Comparison of ENCODE assay signal across 11 mouse cellular contexts in the genomic region with DNA sequence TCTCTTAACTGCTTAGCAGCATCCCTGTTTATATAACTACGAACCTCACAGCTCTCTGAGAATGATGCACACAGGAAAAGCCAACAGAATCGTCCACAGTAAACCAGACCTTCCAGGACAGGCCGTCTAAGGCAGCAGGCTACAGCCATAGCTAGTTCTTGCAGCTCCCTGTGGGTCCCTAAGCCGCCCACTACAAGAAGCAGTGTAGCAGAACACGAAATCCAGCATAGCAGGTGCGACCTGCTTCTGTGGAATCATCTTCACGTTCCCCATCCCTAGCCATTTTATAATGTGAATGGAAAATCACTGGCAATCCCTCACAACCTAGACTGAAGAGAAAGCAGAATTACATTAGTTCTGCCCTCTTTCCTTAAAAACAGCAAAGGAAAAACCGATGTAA. TPM values are rescaled to one million over a fixed set of nuclear protein-coding genes. Genes with fewer than 3 reads are reported as not detected.
DNase-seq lines count a peak whose midpoint lies in the region; ATAC-seq lines count a peak whose summit lies in the region.
"Had no signal": no experiment of that assay in that cellular context is flagged by ENCODE, and none has a peak within 500 bp of the region (broad histone marks: within the 10 kb centered on the region; RNA-seq: fewer than 3 reads in every experiment).

No protein-coding gene starts in this region.

- no peak overlapping the region for H3K9ac ChIP-seq in embryonic facial prominence, embryonic 13.5 days
- H3K9ac ChIP-seq in kidney, embryonic 14.5 days (ENCODE audit: low read depth, low read length) = peak overlapping the region; percentile 4; the same call in 1 of the 2 replicates
- H3K9ac ChIP-seq: liver, embryonic 15.5 days had no signal

- no peak overlapping the region for H3K4me2 ChIP-seq in embryonic facial prominence, embryonic 13.5 days
- H3K4me2 ChIP-seq in kidney, embryonic 14.5 days (replicated peaks; ENCODE audit: low read depth, low read length) = no peak overlapping the region
- H3K4me2 ChIP-seq: liver, embryonic 15.5 days had no signal

- no peaks in the 10 kb centered on the region for H3K36me3 ChIP-seq in embryonic facial prominence, embryonic 13.5 days
- H3K36me3 ChIP-seq in embryonic facial prominence, embryonic 10.5 days (replicated peaks) = no peaks in the 10 kb centered on the region
- H3K36me3 ChIP-seq in kidney, embryonic 14.5 days (ENCODE audit: control insufficient read depth, insufficient read depth, low read length) = no peaks in the 10 kb centered on the region
- H3K36me3 ChIP-seq: liver, embryonic 15.5 days had no signal

- no peak for ATAC-seq in embryonic facial prominence, embryonic 13.5 days (ENCODE audit: insufficient number of reproducible peaks, insufficient read depth, low FRiP score, low TSS enrichment, low read depth)
- no peak for ATAC-seq in kidney, embryonic 14.5 days (ENCODE audit: low FRiP score, low TSS enrichment)

- DNase-seq in embryonic facial prominence, embryonic 10.5 days (ENCODE audit: low spot score) = no peak
- DNase-seq in kidney, postnatal 14 days = no peak
- peak; percentile 61 for DNase-seq in right cerebral cortex, adult 18-20 months
- DNase-seq in right cerebral cortex, postnatal 10 days (ENCODE audit: low spot score in 2 of 2) = no peak
- peak; percentile 63 for DNase-seq in telencephalon, adult 2 months (ENCODE audit: low read depth, low spot score)
- no peak for DNase-seq in urinary bladder, postnatal 14 days (ENCODE audit: low spot score)
- DNase-seq: heart, postnatal 36 days; thymus, adult 2 months had no signal

- WGBS in embryonic facial prominence, embryonic 13.5 days = 70% methylated on average over 8 of the region's 8 CpGs
- 84% methylated on average over 8 of the region's 8 CpGs for WGBS in embryonic facial prominence, embryonic 10.5 days
- 65% methylated on average over 8 of the region's 8 CpGs for WGBS in kidney, embryonic 14.5 days

- peaks cover 46% of the 10 kb centered on the region for H3K4me1 ChIP-seq in embryonic facial prominence, embryonic 13.5 days
- H3K4me1 ChIP-seq in embryonic facial prominence, embryonic 10.5 days = peaks cover 17% of the 10 kb centered on the region
- H3K4me1 ChIP-seq in kidney, embryonic 14.5 days (ENCODE audit: control insufficient read depth, insufficient read depth, low read length) = peaks cover 50% of the 10 kb centered on the region

- no peaks in the 10 kb centered on the region for H3K9me3 ChIP-seq in embryonic facial prominence, embryonic 13.5 days
- no peaks in the 10 kb centered on the region for H3K9me3 ChIP-seq in embryonic facial prominence, embryonic 10.5 days
- H3K9me3 ChIP-seq in kidney, embryonic 14.5 days (ENCODE audit: control insufficient read depth, low read length) = 0 out of 2 replicates have a peak, but pooled peaks cover 2% of the 10 kb centered on the region
- H3K9me3 ChIP-seq: liver, embryonic 15.5 days had no signal

- peak overlapping the region; percentile 17; the same call in 1 of the 2 replicates for H3K27ac ChIP-seq in embryonic facial prominence, embryonic 13.5 days
- no peak overlapping the region for H3K27ac ChIP-seq in embryonic facial prominence, embryonic 10.5 days (replicated peaks)
- no peak overlapping the region for H3K27ac ChIP-seq in kidney, embryonic 14.5 days (ENCODE audit: low read depth, low read length)
- H3K27ac ChIP-seq: liver, embryonic 15.5 days had no signal

- H3K4me3 ChIP-seq in embryonic facial prominence, embryonic 13.5 days = no peak overlapping the region
- no peak overlapping the region for H3K4me3 ChIP-seq in embryonic facial prominence, embryonic 10.5 days
- H3K4me3 ChIP-seq in kidney, embryonic 14.5 days (ENCODE audit: low read length) = no peak overlapping the region
- H3K4me3 ChIP-seq: liver, embryonic 15.5 days had no signal

- no peaks in the 10 kb centered on the region for H3K27me3 ChIP-seq in embryonic facial prominence, embryonic 13.5 days
- no peaks in the 10 kb centered on the region for H3K27me3 ChIP-seq in embryonic facial prominence, embryonic 10.5 days (replicated peaks; ENCODE audit: low read depth, poor library complexity, severe bottlenecking)
- no peaks in the 10 kb centered on the region for H3K27me3 ChIP-seq in kidney, embryonic 14.5 days (ENCODE audit: control insufficient read depth, insufficient read depth, low read length)
- H3K27me3 ChIP-seq: liver, embryonic 15.5 days had no signal

RNA-seq across cellular contexts. Expression of a gene that starts 35.8 kb away (rescaled TPM):
- 27.8 and 29.5 TPM in 2 replicates for polyA plus RNA-seq in embryonic facial prominence, embryonic 13.5 days (2015; fragmentation: Nextera tagmentation; extraction: Ambion mirVana)
- polyA plus RNA-seq in embryonic facial prominence, embryonic 10.5 days (2016; fragmentation: Nextera tagmentation; extraction: Ambion mirVana) = 20.4 and 21.0 TPM in 2 replicates
- polyA plus RNA-seq in kidney, embryonic 14.5 days (2014; fragmentation: Nextera tagmentation; extraction: Ambion mirVana) = 11.3 and 19.3 TPM in 2 replicates

RNA-seq across cellular contexts. Expression of a gene that starts 36.2 kb away (rescaled TPM):
- polyA plus RNA-seq in embryonic facial prominence, embryonic 13.5 days (2015; fragmentation: Nextera tagmentation; extraction: Ambion mirVana) = 2.4 and 2.7 TPM in 2 replicates
- polyA plus RNA-seq in embryonic facial prominence, embryonic 10.5 days (2016; fragmentation: Nextera tagmentation; extraction: Ambion mirVana) = 1.2 and 1.6 TPM in 2 replicates
- polyA plus RNA-seq in kidney, embryonic 14.5 days (2014; fragmentation: Nextera tagmentation; extraction: Ambion mirVana) = 1.3 and 1.5 TPM in 2 replicates

Comparison
In these comparisons a context has a peak if more than half of its experiments do, and no peak if none do; other contexts are left out.
1. DNase-seq: peak in right cerebral cortex, adult 18-20 months (single experiment) and telencephalon, adult 2 months (single experiment); none in embryonic facial prominence, embryonic 10.5 days (single experiment), kidney, postnatal 14 days (single experiment), right cerebral cortex, postnatal 10 days (0 of 2) and urinary bladder, postnatal 14 days (single experiment).